Mouse (Mus musculus) forebrain, embryonic 13.5 days (tissue): ENCODE results near the gene Usp6nl. TPM values are rescaled to one million over a fixed set of nuclear protein-coding genes. Genes with fewer than 3 reads are reported as not detected.

ENCODE experiments used
- ATAC-seq: fragments of 200-750 bp; cut with Nextera tagmentation; 2 replicates; pipeline ENCODE4 v1.8.0; 2017
- H3K27ac ChIP-seq: fragments of 300-500 bp; sonication (generic); 2 replicates; pipeline ENCODE4 v1.5.1; 2015; ENCODE audit warnings: inconsistent platforms, mild to moderate bottlenecking, moderate library complexity
- H3K27me3 ChIP-seq: fragments of 300-500 bp; sonication (generic); 2 replicates; pipeline ENCODE4 v1.6.1; 2015; ENCODE audit warnings: mild to moderate bottlenecking, inconsistent platforms
- H3K36me3 ChIP-seq: fragments of 300-500 bp; sonication (generic); 2 replicates; pipeline ENCODE4 v1.6.1; 2015; ENCODE audit warnings: mild to moderate bottlenecking, inconsistent platforms; ENCODE audit not compliant: poor library complexity, severe bottlenecking
- H3K4me1 ChIP-seq: fragments of 300-500 bp; sonication (generic); 2 replicates; pipeline ENCODE4 v1.6.1; 2015; ENCODE audit warnings: inconsistent platforms
- H3K4me2 ChIP-seq: fragments of 300-500 bp; sonication (generic); 2 replicates; pipeline ENCODE4 v1.6.1; 2015; ENCODE audit warnings: inconsistent platforms, mild to moderate bottlenecking, moderate library complexity
- H3K4me3 ChIP-seq: fragments of 300-500 bp; sonication (generic); 2 replicates; pipeline ENCODE4 v1.5.1; 2015; ENCODE audit warnings: mild to moderate bottlenecking, inconsistent platforms
- H3K9ac ChIP-seq: fragments of 300-500 bp; sonication (generic); 2 replicates; pipeline ENCODE4 v1.6.1; 2015; ENCODE audit warnings: mild to moderate bottlenecking, inconsistent platforms
- H3K9me3 ChIP-seq: fragments of 300-500 bp; sonication (generic); replicated peaks from 2 replicates; pipeline ENCODE4 v1.6.1; 2016; ENCODE audit warnings: inconsistent platforms
- WGBS: fragments of 180-500 bp; shearing (Covaris S2); methylation state at CpG from one replicate; pipeline ENCODE4 v1.1.7; 2015; 5-methylcytosine and 5-hydroxymethylcytosine counted together
- polyA plus RNA-seq: library from polyadenylated mRNA; unstranded; fragments of >200 nt; fragmentation: Nextera tagmentation; extraction: Ambion mirVana; gene quantifications from 2 replicates; pipeline ENCODE4 v1.2.1, GENCODE M21; 2015

The Usp6nl gene
- polyA plus RNA-seq, 1 experiment from 2014 or later, result 8.0 TPM

DNA sequence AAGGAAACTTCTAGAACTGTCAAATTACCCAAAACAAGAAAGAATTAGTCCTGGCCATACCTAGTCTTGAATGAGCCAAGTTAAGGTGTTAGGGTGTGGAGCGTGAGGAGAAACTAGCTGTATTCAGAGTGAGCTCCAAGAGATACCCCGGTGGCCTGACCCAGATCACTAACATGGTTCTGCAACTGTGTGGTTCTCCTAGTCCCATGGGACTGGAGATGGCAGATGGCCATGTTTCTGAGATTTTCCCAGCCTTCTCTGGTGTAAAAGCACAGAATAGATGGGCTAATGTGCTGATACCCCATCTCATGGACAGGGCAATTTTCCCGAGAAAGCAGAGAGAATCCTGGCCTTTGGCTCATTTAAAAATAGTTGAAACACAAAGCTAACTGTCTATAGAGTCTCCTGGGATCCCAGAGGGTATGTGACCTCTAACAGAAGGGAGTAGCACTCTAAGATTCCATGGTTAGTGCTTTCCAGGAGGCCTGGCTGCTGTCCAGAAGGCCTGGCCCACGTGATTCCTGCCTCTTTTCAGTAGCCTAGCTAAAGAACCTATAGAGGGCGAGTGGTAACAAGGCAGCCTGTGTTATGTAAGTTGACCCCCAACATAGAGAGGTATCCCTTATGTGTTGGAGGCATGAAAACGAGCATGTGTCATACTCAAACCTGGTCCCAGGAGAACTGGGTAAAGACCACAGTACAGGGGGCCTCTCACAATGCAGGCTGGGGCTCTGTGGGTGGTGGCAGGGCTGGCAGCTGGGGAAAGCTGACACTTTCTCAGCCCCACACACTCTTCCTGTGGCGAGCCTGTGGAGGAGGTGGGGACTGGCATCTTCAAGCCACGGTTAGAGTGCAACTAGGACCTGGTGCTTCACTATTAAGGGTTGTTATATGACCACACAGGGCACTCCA lies 160.9 kb downstream of the Usp6nl start:
- 21% methylated on average over 8 of the region's 8 CpGs for WGBS
- ATAC-seq, result peak; percentile 80
- Histone ChIP-seq H3K4me2 (no peak overlapping the region), H3K27me3 (no peaks in the 10 kb centered on the region), H3K4me1 (peaks cover 39% of the 10 kb centered on the region), H3K36me3 (no peaks in the 10 kb centered on the region), H3K9me3 (no peaks in the 10 kb centered on the region), H3K27ac (peak overlapping the region; percentile 63), H3K4me3 (no peak overlapping the region), H3K9ac (no peak overlapping the region)

GRCm38 (mm10) chr2:6484179-6484578 lies 161.7 kb downstream of the Usp6nl start:
- no peak overlapping the region for H3K4me2 ChIP-seq
- ATAC-seq, result no peak
- WGBS, result 78% methylated on average over 3 of the region's 3 CpGs
- no peak overlapping the region for H3K4me3 ChIP-seq
- peaks cover 31% of the 10 kb centered on the region for H3K4me1 ChIP-seq
- no peaks in the 10 kb centered on the region for H3K36me3 ChIP-seq
- H3K27ac ChIP-seq, result peak overlapping the region; percentile 63
- H3K27me3 ChIP-seq, result no peaks in the 10 kb centered on the region
- H3K9ac ChIP-seq, result no peak overlapping the region
- no peaks in the 10 kb centered on the region for H3K9me3 ChIP-seq

DNA sequence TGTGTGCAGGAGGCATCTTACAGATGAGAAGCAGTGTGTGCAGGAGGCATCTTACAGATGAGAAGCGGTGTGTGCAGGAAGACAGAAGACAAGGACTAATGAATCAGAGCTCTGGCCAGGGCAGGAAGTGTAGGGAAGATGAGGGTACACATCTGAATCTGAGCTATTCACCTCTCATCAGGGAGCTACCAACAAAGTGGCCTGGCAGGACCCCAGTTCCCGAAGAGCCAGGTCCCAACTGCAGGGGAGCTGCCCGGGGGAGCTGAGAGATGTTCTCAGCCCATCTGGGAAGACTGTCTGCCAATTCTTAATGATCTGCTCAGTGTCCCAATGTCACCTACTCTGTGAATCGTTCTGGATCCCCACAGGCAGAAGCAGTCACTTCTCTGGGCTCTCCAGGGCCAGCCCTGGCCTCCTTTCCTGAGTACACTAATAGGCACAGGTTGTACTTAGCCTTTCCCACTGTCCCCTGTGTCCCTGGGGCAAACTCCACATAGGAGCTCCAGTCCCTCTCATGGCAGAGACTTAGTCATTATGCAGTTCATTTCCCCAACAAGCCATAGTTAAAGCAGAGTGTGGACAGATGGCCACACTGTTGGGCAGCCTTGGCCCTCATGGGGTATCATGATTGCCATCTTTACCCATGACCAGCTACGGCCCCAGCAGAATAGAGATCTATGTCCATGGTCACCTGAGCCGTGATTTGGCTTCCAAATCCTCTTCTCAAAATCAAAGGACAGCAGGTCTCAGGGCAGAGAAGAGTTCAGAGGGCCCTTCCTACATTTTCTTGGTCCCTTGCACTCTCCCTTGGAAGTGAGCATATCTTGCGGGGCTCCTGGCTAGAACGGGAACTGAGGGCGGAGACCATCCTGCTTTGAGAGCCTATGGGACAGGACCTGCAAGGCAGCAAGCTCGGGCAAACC lies 165.4 kb downstream of the Usp6nl start:
- H3K36me3 ChIP-seq, result no peaks in the 10 kb centered on the region
- H3K9me3 ChIP-seq, result no peaks in the 10 kb centered on the region
- no peak overlapping the region for H3K9ac ChIP-seq
- WGBS, result 82% methylated on average over 10 of the region's 10 CpGs
- ATAC-seq, result no peak
- H3K4me2 ChIP-seq, result no peak overlapping the region
- H3K4me3 ChIP-seq, result no peak overlapping the region
- H3K4me1 ChIP-seq, result peaks cover 20% of the 10 kb centered on the region
- no peak overlapping the region for H3K27ac ChIP-seq
- H3K27me3 ChIP-seq, result no peaks in the 10 kb centered on the region

- H3K9me3 ChIP-seq, result no peaks in the 10 kb centered on the region
- H3K36me3 ChIP-seq, result no peaks in the 10 kb centered on the region
- no peak overlapping the region for H3K4me2 ChIP-seq
- H3K27me3 ChIP-seq, result no peaks in the 10 kb centered on the region
- ATAC-seq, result peak; percentile 50; the same call in 1 of the 2 replicates
- H3K27ac ChIP-seq, result no peak overlapping the region
- no peak overlapping the region for H3K4me3 ChIP-seq
- no peak overlapping the region for H3K9ac ChIP-seq
- 84% methylated on average over 14 of the region's 14 CpGs for WGBS
- H3K4me1 ChIP-seq, result peaks cover 12% of the 10 kb centered on the region
Observed at GRCm38 (mm10) chr2:6488489-6489056, 166.1 kb downstream of the Usp6nl start.

GRCm38 (mm10) chr2:6490076-6490475 lies 167.6 kb downstream of the Usp6nl start:
- H3K9me3 ChIP-seq, result no peaks in the 10 kb centered on the region
- H3K36me3 ChIP-seq, result no peaks in the 10 kb centered on the region
- H3K27ac ChIP-seq, result no peak overlapping the region
- H3K4me1 ChIP-seq, result peaks cover 4% of the 10 kb centered on the region; the same call in 1 of the 2 replicates
- no peak overlapping the region for H3K4me3 ChIP-seq
- no peak overlapping the region for H3K9ac ChIP-seq
- H3K4me2 ChIP-seq, result no peak overlapping the region
- no peak for ATAC-seq
- 90% methylated on average over 6 of the region's 6 CpGs for WGBS
- no peaks in the 10 kb centered on the region for H3K27me3 ChIP-seq

- H3K9ac ChIP-seq, result no peak overlapping the region
- no peak overlapping the region for H3K27ac ChIP-seq
- H3K4me1 ChIP-seq, result peaks cover 4% of the 10 kb centered on the region; the same call in 1 of the 2 replicates
- 83% methylated on average over 4 of the region's 4 CpGs for WGBS
- H3K4me3 ChIP-seq, result no peak overlapping the region
- H3K9me3 ChIP-seq, result no peaks in the 10 kb centered on the region
- no peak overlapping the region for H3K4me2 ChIP-seq
- no peaks in the 10 kb centered on the region for H3K36me3 ChIP-seq
- no peak for ATAC-seq
- H3K27me3 ChIP-seq, result no peaks in the 10 kb centered on the region
Observed at GRCm38 (mm10) chr2:6490870-6491269, 168.4 kb downstream of the Usp6nl start.

DNA sequence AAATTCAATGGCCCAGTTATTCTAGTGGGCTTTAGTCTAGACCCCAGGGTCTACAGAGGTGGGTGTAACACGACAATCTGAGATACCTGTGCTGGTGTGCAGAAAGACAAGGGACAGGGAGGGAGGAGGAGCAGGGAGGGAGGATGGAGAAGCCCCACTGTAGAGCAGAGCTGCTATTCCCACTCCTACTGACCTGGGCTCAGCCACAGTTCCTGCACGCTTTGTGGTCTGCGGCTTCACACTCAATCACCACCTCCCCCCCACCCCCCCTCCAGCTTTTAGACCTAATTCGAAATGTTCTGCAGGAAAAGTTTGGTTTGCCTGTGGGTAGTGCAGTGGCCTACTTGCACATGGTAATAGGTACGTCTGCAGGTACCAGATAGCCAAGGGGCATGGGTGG lies 171.4 kb downstream of the Usp6nl start:
- no peak overlapping the region for H3K9ac ChIP-seq
- 76% methylated on average over 5 of the region's 5 CpGs for WGBS
- no peaks in the 10 kb centered on the region for H3K27me3 ChIP-seq
- H3K4me1 ChIP-seq, result peaks cover 3% of the 10 kb centered on the region; the same call in 1 of the 2 replicates
- H3K36me3 ChIP-seq, result no peaks in the 10 kb centered on the region
- no peak overlapping the region for H3K4me2 ChIP-seq
- no peak overlapping the region for H3K4me3 ChIP-seq
- H3K27ac ChIP-seq, result no peak overlapping the region
- H3K9me3 ChIP-seq, result no peaks in the 10 kb centered on the region
- ATAC-seq, result no peak

Other genes starting within 250 kb of the Usp6nl start
- 1.9 and 2.4 TPM in 2 replicates for gene Proser2, start 192.5 kb upstream of the Usp6nl start, polyA plus RNA-seq
- gene Echdc3, start 109.6 kb upstream of the Usp6nl start, polyA plus RNA-seq, result 1.2 and 1.6 TPM in 2 replicates